Mouse (Mus musculus): ENCODE measurements around the gene Prcd. TPM values are rescaled to one million over a fixed set of nuclear protein-coding genes. Genes with fewer than 3 reads are reported as not detected.
"Not testable (repeated sequence)": the region's sequence is repeated elsewhere in the genome, so short reads cannot be mapped to it uniquely, and the experiment has no call there.

The Prcd gene
- not detected for total RNA-seq (2018; cell fraction: chromatin; rRNA removed)
- total RNA-seq (2018; cell fraction: cytosol; rRNA removed): not detected
- total RNA-seq (2018; cell fraction: nucleus; rRNA removed): not detected
- polyA plus RNA-seq (2018): not detected in 3 replicates

DNA sequence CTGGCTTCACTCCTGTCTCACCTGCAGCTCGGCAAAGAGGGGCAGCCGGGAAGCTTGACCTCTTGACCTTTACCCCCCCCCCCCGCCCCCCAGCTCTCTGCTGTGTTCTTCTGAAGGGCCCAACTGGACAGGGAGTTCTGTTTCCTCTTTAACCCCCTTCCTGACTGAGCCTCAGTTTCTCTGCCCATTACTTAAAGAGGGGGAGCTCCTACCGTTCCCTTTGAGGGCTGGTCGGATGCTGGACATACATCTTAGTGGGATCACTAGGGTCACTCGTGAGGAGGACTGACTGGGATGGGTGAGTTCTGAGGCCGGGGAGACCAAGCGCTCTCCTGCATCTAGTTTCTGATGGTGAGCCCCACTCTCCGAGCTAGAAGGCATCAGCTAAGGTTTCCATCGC is at the start of gene Prcd:
Prcd (plus strand) TSS at position 301 of the 400 bp plus-strand sequence.
- Histone ChIP-seq H3K27ac (no peak within 1 kb of the TSS), H3K79me2 (ENCODE audit: inconsistent target) (no peaks in the 10 kb centered on the region), H3K36me3 (ENCODE audit: inconsistent target) (no peaks in the 10 kb centered on the region), H3K4me3 (ENCODE audit: inconsistent target) (no peak within 1 kb of the TSS)
- WGBS (ENCODE audit: missing documents): 26% methylated on average over 9 of the region's 10 CpGs

DNA sequence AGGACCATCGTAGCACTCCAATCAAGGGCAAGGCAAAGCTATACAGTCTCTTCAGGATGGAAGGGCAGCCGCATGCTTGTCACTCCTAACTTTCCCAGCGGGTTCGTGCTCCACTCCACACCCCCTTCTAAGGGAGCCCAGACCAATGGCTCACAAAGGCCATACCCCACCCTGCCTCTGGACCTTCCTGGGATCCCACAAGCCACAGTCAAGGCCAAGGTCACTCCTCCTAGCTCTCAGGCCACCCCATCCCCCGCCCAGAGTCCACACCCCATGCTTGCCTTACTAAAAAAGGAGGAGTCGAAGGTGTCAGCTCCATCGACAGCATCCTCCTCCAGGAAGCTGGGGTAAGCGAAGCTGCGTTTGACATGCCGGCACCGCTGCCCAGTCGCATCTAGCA is 49.2 kb upstream of the Prcd start:
- Histone ChIP-seq H3K36me3 (ENCODE audit: inconsistent target) (peaks cover 94% of the 10 kb centered on the region), H3K4me3 (ENCODE audit: inconsistent target) (no peak overlapping the region), H3K79me2 (ENCODE audit: inconsistent target) (peaks cover 28% of the 10 kb centered on the region; the same call in 1 of the 2 replicates), H3K27ac (no peak overlapping the region)
- WGBS (ENCODE audit: missing documents): 95% methylated on average over 12 of the region's 12 CpGs

DNA sequence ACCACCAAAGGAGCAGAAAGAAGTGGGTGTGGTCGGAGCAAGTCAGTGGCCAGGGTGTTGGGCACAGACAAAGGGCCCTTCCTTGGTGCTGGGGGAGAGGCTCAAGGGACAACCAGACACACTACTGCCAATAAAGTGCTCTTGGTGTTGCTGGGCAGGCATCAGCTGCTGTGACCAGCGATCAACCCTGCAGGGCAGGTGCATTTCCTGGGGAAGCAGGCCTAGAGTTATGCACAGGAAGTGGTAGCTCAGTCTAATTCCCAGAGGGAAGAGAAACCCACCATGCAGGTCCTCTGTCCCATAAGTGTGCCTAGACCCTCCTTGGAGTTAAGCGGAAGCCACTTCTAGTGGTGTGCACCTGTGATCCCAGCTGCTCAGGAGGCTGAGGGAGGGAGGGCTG is 45.6 kb upstream of the Prcd start:
- Histone ChIP-seq H3K27ac (no peak overlapping the region), H3K36me3 (ENCODE audit: inconsistent target) (peaks cover 71% of the 10 kb centered on the region), H3K79me2 (ENCODE audit: inconsistent target) (peaks cover 65% of the 10 kb centered on the region), H3K4me3 (ENCODE audit: inconsistent target) (no peak overlapping the region)
- WGBS (ENCODE audit: missing documents): 80% methylated on average over 3 of the region's 3 CpGs

DNA sequence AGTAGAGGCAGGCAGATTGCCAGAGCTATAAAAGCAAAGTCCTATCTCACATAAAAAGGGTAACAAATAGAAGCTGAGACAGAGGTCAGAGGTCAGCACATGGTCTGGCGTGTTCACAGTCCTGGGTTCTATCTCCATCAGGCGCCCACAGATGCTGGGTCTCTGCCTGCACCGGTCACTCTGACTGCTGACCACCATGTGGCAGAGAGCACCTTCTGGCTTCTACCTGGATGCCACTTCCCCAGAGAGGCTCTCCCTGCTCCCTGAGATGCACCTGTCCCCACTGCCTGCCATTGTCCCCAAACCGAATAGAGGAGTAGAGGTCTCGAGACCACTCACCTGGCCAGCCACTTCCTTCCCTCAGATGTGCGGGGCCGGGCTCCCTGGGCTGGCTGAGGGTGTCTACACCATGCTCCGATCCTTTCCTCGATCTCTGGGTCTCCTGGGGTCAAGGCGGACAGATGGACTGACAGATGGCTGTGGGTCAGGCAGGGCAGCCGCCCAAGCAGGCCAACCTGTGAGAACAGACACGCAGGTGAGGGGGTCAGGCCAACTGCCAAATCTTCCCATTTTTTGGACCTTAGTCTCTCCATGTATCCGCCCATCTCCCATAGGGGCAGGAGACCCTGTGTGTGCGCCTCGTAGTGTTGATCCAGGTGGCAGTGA is 43.2 kb upstream of the Prcd start:
- Histone ChIP-seq H3K36me3 (ENCODE audit: inconsistent target) (peaks cover 48% of the 10 kb centered on the region), H3K4me3 (ENCODE audit: inconsistent target) (no peak overlapping the region), H3K27ac (no peak overlapping the region), H3K79me2 (ENCODE audit: inconsistent target) (peaks cover 89% of the 10 kb centered on the region)
- WGBS (ENCODE audit: missing documents): 93% methylated on average over 15 of the region's 15 CpGs

DNA sequence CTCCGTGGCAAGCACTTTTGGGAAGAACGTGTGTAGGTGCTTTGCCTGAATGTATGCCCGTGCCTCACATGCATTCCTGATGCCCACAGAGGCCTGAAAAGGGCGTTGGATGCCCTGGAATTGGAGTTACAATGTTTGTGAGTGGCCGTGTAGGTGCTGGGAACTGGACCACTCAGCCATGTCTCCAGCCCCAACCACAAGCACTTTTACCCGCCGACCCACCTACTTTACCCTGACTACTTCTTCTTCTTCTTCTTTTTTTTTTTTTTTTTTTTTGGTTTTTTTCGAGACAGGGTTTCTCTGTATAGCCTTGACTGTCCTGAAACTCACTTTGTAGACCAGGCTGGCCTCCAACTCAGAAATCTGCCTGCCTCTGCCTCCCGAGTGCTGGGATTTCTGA is 42.2 kb upstream of the Prcd start:
- H3K27ac ChIP-seq; H3K4me3 ChIP-seq (ENCODE audit: inconsistent target): not testable (repeated sequence)
- Histone ChIP-seq H3K36me3 (ENCODE audit: inconsistent target) (peaks cover 39% of the 10 kb centered on the region), H3K79me2 (ENCODE audit: inconsistent target) (peaks cover 93% of the 10 kb centered on the region)
- 80% methylated on average over 6 of the region's 9 CpGs for WGBS (ENCODE audit: missing documents)

DNA sequence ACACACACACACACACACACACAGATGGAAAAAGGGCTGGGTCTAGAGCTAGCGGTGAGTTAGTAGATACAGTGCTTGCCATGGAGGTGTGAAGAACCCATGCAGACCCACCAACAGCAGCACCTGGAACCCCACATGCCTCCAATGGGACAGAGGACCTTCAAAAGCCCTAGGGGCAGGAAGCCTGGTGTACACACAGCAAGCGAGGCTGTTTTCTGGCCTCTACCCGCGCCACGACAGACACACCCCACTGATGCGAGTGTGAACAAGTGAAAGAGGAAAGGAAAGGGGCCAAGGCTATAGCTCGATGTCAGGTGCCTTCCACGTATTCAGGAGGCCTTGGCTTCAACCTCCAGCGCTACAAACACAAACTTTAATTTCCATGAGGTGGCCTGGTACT is 41.5 kb upstream of the Prcd start:
- Histone ChIP-seq H3K36me3 (ENCODE audit: inconsistent target) (peaks cover 32% of the 10 kb centered on the region), H3K27ac (no peak overlapping the region), H3K4me3 (ENCODE audit: inconsistent target) (no peak overlapping the region), H3K79me2 (ENCODE audit: inconsistent target) (peaks cover 86% of the 10 kb centered on the region)
- WGBS (ENCODE audit: missing documents): 77% methylated on average over 9 of the region's 9 CpGs

DNA sequence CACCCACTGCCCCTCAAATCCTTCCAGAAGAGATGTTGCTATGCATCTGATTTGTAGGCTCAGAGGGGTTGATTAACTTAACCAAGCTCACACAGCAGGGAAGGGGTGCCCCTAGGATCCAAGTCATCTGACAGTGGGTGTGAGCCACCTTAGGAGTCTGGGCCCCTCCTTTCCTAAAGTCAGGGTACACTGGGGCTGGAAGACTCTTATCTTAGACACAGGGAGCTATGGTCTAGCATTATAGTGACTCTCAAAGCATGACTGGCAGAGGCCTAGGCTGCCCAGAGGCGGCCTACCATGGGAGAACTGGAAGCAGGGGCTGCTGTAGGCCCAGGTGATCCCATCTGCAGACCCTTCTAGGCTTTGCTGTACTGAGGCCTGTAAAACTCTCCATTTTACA is 40.8 kb upstream of the Prcd start:
- Histone ChIP-seq H3K4me3 (ENCODE audit: inconsistent target) (no peak overlapping the region), H3K79me2 (ENCODE audit: inconsistent target) (peaks cover 86% of the 10 kb centered on the region), H3K36me3 (ENCODE audit: inconsistent target) (peaks cover 29% of the 10 kb centered on the region), H3K27ac (no peak overlapping the region)
- 100% methylated on average over 1 of the region's 1 CpGs for WGBS (ENCODE audit: missing documents)

DNA sequence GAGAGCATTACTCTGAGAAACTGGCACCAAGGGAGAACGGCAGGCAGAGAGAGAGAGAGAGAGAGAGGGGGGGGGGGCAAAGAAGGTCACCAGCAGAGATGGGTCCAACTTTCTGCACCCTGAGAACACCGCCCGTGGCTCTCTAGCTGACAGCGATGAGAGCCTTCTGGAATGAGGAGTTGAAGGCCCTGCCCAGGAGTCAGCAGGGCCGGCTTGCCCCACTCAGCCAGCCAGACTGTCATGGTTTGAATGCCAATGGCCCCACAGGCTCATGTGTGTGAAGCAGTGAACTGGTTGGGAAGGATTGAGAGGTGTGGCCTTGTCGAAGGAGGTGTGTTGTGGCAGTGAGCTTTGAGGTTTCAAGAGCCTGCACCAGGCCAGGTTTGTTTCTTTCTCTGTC is 40.1 kb upstream of the Prcd start:
- Histone ChIP-seq H3K79me2 (ENCODE audit: inconsistent target) (peaks cover 86% of the 10 kb centered on the region), H3K36me3 (ENCODE audit: inconsistent target) (peaks cover 22% of the 10 kb centered on the region), H3K4me3 (ENCODE audit: inconsistent target) (no peak overlapping the region), H3K27ac (no peak overlapping the region)
- WGBS (ENCODE audit: missing documents): 90% methylated on average over 5 of the region's 6 CpGs

DNA sequence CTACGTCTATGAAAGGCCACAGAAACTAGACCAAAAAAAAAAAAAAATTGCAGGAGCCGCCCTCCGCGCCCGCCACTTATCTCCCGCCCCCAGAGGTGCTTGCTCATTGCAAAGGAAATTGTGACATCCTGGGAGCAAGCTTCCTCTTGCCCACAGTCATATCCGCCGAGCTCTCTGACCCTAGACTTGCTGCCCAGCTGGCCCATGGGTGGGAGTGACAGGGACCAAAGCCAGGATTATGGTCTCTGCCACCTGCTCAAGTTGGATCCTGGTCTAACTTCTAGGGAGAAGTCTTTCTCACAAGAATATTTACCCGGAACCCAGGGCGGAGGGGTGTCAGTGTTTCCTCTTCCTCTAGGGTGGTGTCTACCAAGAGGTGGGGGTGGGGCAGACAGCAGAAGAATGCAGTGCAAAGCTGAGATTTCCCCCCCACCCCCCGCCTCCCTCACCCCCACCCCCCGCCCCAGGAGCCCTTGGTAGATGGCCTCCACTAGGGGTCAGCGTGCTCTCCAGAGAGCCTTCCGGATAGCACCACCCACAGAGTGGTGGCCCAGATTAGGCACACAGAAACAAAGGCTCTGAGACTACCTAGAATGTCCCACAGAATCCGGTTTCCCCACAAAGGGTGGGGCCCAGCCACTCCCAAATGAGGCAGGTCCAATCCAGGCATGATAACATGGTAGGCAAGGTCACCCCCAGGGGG is 37.4 kb upstream of the Prcd start:
- 0% methylated on average over 15 of the region's 15 CpGs for WGBS (ENCODE audit: missing documents)
- H3K27ac ChIP-seq: peak overlapping the region; percentile 100
- H3K4me3 ChIP-seq (ENCODE audit: inconsistent target): peak overlapping the region; percentile 12; the same call in 1 of the 2 replicates
- H3K79me2 ChIP-seq (ENCODE audit: inconsistent target): peaks cover 86% of the 10 kb centered on the region
- H3K36me3 ChIP-seq (ENCODE audit: inconsistent target): no peaks in the 10 kb centered on the region

DNA sequence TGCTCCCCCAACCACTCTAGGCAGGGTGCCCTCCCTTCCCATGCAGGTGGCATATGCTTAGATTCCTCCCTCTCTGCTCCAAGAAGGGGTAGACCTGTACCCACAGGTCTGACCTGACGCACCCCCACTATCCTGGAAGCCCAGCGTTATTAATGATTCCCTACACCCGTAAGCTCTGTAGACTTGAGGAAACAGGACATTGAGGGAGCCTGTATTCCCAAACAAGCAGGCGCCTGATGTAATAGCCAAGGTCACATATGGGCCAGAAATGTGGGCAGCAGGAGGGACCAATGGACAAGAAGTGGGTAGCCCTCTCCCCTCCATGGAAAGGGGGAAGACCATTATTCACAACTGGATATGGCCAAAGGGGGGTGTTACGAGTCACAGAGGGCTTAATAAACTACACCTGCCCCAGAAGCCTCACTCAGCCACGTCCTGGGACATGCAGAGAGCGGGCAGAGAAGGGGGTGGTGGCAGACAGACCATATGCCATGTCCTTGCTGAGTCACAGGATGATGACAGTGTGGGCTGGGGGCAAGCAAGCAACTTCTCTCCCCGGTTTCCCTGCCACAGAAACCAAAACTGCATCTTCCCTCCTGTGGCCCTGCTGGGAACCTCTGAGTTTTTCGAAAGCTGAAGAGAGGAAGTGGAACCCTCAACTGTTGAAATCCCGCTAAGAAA is 36.8 kb upstream of the Prcd start:
- WGBS (ENCODE audit: missing documents): 11% methylated on average over 10 of the region's 10 CpGs
- H3K4me3 ChIP-seq (ENCODE audit: inconsistent target): peak overlapping the region; percentile 12; the same call in 1 of the 2 replicates
- peak overlapping the region; percentile 100 for H3K27ac ChIP-seq

DNA sequence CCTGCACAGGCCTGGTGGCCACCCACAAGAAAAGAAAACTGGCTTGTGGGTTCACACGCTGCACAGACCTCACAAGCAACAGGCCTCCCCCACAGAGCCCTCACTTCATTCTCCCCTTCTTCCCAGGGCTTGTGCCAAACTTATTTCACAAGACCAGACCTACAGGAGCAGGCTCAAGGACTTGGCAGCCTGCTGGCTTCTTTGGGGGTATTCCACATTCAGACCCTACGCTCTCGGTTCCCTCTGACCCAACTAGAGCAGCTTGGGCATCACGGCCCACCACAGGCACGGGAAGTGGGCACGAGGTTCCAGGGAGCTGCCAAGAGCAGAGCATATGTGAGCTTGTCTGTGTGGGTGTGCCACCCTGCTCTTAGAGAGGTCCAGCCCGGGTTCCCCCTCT is 35.7 kb upstream of the Prcd start:
- no peaks in the 10 kb centered on the region for H3K36me3 ChIP-seq (ENCODE audit: inconsistent target)
- peak overlapping the region; percentile 11; the same call in 1 of the 2 replicates for H3K4me3 ChIP-seq (ENCODE audit: inconsistent target)
- 5% methylated on average over 7 of the region's 7 CpGs for WGBS (ENCODE audit: missing documents)
- H3K27ac ChIP-seq: peak overlapping the region; percentile 100
- H3K79me2 ChIP-seq (ENCODE audit: inconsistent target): peaks cover 86% of the 10 kb centered on the region

More for the DNA sequence above, 36.8 kb upstream of the Prcd start:
- Histone ChIP-seq H3K36me3 (ENCODE audit: inconsistent target) (no peaks in the 10 kb centered on the region), H3K79me2 (ENCODE audit: inconsistent target) (peaks cover 86% of the 10 kb centered on the region)

DNA sequence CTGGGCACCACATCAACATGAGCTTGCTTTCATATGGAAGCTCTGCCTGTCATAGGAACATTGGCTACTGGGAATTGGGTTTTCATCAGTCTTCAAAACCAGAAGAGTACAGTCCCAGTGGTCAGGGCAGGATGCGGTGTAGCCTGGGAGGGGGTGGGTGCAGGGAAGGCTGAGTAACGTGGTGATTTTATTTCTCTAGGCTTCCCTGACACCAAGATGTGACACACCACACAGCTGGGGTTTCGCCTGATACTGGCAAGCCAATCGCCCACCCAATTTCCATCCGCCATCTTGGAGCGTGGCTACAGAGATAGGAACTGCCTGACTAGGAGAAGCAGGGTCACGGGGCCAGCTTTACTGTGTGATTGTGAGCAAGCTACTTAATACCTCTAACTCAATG is 34.7 kb upstream of the Prcd start:
- 79% methylated on average over 7 of the region's 7 CpGs for WGBS (ENCODE audit: missing documents)
- no peak overlapping the region for H3K4me3 ChIP-seq (ENCODE audit: inconsistent target)
- H3K36me3 ChIP-seq (ENCODE audit: inconsistent target): no peaks in the 10 kb centered on the region
- peak overlapping the region; percentile 100 for H3K27ac ChIP-seq
- peaks cover 86% of the 10 kb centered on the region for H3K79me2 ChIP-seq (ENCODE audit: inconsistent target)

DNA sequence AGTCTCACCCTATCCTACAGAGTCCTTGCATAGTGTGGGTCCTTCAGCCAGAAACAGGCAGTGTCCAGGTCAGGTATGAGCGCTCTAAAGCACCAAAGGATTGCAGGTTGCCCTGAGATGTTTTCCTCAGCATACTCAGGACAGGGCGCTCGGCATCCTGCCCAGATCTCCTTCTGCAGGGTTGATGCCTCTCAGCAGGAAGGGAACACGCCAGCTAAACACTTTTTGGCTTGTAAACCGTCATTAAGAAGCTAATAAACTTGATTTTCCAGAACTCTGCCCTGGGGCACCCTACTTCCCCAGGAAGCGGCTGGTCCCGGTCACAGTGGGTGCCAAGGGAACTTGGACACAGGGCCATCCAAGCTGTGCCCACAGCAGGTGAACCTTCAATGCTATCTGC is 34.2 kb upstream of the Prcd start:
- 82% methylated on average over 6 of the region's 7 CpGs for WGBS (ENCODE audit: missing documents)
- peaks cover 84% of the 10 kb centered on the region for H3K79me2 ChIP-seq (ENCODE audit: inconsistent target)
- no peak overlapping the region for H3K4me3 ChIP-seq (ENCODE audit: inconsistent target)
- H3K27ac ChIP-seq: peak overlapping the region; percentile 100
- no peaks in the 10 kb centered on the region for H3K36me3 ChIP-seq (ENCODE audit: inconsistent target)

DNA sequence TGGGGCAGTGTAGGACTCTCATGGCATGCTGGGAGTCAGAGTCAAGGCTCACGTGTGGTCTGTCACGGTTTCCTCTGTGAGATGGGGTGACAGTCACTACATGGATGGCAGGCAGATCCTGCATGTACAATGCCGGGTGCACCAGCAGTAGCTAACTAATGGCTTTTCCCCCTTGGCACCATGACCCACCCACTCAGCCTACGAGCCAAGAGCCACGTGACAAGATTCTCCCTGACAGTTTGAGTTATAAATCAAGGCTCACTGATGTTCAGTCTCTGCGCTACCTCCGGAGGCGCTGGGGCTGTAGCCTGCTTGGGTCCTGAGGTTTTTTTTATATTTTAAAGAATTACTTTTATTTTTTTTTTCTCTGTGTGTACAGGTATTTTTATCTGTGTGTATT is 33.8 kb upstream of the Prcd start:
- Histone ChIP-seq H3K27ac (peak overlapping the region; percentile 100; the same call in 1 of the 2 replicates), H3K79me2 (ENCODE audit: inconsistent target) (peaks cover 80% of the 10 kb centered on the region), H3K4me3 (ENCODE audit: inconsistent target) (no peak overlapping the region), H3K36me3 (ENCODE audit: inconsistent target) (no peaks in the 10 kb centered on the region)
- 71% methylated on average over 8 of the region's 8 CpGs for WGBS (ENCODE audit: missing documents)

DNA sequence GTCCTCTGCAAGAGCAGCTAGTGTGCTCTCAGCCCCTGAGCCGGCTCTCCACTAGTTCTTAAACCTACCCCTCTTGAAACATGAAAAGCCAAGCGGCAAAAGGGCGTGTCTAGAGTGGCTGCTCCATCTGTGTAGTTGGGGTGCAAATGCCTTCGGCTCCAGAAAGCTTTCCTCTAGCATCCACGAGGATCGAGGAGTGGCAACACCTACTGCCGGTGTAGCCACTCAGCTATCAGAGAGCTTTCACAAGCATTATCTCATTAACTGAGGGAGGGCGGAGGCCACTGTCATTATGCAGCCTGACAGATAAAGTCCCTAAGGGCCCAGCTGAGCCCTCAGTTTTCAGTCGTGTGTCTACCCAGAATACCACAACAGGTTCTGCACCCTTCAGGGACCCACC is 33.3 kb upstream of the Prcd start:
- H3K27ac ChIP-seq: no peak overlapping the region
- H3K4me3 ChIP-seq (ENCODE audit: inconsistent target): no peak overlapping the region
- 90% methylated on average over 9 of the region's 9 CpGs for WGBS (ENCODE audit: missing documents)
- peaks cover 75% of the 10 kb centered on the region for H3K79me2 ChIP-seq (ENCODE audit: inconsistent target)
- H3K36me3 ChIP-seq (ENCODE audit: inconsistent target): no peaks in the 10 kb centered on the region
